Mouse (Mus musculus): ENCODE measurements around the gene Lnpep. TPM values are rescaled to one million over a fixed set of nuclear protein-coding genes. Genes with fewer than 3 reads are reported as not detected.

Gene Lnpep
- total and polyA plus RNA-seq, 3 experiments = 10.0 to 773 (median 20.7) TPM

DNA sequence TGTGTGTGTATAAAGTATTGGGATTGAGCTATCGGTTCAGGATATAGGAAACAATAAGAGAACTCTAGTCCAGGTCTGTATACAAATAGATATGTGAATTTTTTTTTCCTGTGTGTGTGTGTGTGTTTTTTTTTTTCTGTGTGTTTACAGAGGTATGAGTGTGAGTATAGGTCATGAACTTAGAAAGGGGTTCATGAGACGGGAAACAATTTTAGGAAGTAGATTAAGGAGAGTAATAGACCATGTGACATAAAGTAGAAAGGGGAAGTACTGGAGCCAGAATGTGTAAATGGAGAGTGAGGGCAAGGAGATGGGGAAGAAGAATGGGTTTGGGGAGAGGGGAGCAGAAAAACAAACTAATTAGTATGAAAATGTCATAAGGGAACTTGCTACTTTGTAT is 9.2 kb upstream of the Lnpep start (continued):
- TF ChIP-seq USF2 (IDR thresholded peaks at IDR 0.05; ENCODE audit: borderline replicate concordance in 1 of 2, insufficient read depth in 1 of 2, low read depth in 1 of 2, low read length in 2 of 2) (peak in 1 of 2 experiments; percentile 61; a peak in 1 of 4 replicates), CHD2 (IDR thresholded peaks at IDR 0.05; ENCODE audit: low read length) (no peak), NRF1 (IDR thresholded peaks at IDR 0.05; ENCODE audit: insufficient read depth, low read depth, low read length, poor library complexity, severe bottlenecking) (no peak), MYC (IDR thresholded peaks at IDR 0.05; ENCODE audit: low read depth, low read length) (peak; percentile 65), CTCF (IDR thresholded peaks at IDR 0.05 in 2 of 3, conservative IDR thresholded peaks at IDR 0.05 in 1 of 3; ENCODE audit: control insufficient read depth in 1 of 3, insufficient read depth in 1 of 3, low read depth in 2 of 3, low read length in 3 of 3, poor library complexity in 1 of 3, severe bottlenecking in 1 of 3) (no peak), POLR2AphosphoS5 (IDR thresholded peaks at IDR 0.05; ENCODE audit: borderline replicate concordance, low read depth, low read length) (no peak), E2F4 (IDR thresholded peaks at IDR 0.05; ENCODE audit: borderline replicate concordance, low read depth, low read length) (no peak), JUND (IDR thresholded peaks at IDR 0.05; ENCODE audit: low read depth, low read length) (no peak), ELF1 (IDR thresholded peaks at IDR 0.05; ENCODE audit: low read depth, low read length) (peak; percentile 29; the same call in 1 of the 2 replicates), SMC3 (IDR thresholded peaks at IDR 0.05; ENCODE audit: low read depth, low read length) (no peak), TBP (IDR thresholded peaks at IDR 0.05; ENCODE audit: low read depth, low read length) (no peak), MXI1 (IDR thresholded peaks at IDR 0.05; ENCODE audit: low read depth, low read length) (no peak; the same call in 1 of the 2 replicates), EP300 (IDR thresholded peaks at IDR 0.05; ENCODE audit: low read depth in 1 of 2, low read length in 2 of 2) (peak; percentile 42 to 58; a peak in 3 of 4 replicates), MAZ (IDR thresholded peaks at IDR 0.05; ENCODE audit: low read depth, low read length) (no peak), ZC3H11A (IDR thresholded peaks at IDR 0.05; ENCODE audit: low read depth, low read length) (no peak), POLR2A (IDR thresholded peaks at IDR 0.05; ENCODE audit: control insufficient read depth in 1 of 2, insufficient read depth in 1 of 2, low read depth in 1 of 2, low read length in 2 of 2, poor library complexity in 1 of 2) (no peak), ZNF384 (IDR thresholded peaks at IDR 0.05; ENCODE audit: low read depth, low read length) (peak; percentile 84), KAT2A (conservative IDR thresholded peaks at IDR 0.05; ENCODE audit: low read depth, low read length) (no peak), USF1 (IDR thresholded peaks at IDR 0.05; ENCODE audit: low read depth, low read length) (peak; percentile 91), NELFE (IDR thresholded peaks at IDR 0.05; ENCODE audit: low read depth, low read length) (no peak), GATA1 (IDR thresholded peaks at IDR 0.05; ENCODE audit: low read depth, low read length) (peak; percentile 6; the same call in 1 of the 2 replicates), MAFK (IDR thresholded peaks at IDR 0.05; ENCODE audit: borderline replicate concordance, low read depth, low read length) (0 out of 2 replicates have a peak, but pooled peaks have one; percentile 12)

- no peak for TF ChIP-seq POLR2AphosphoS2 (IDR thresholded peaks at IDR 0.05; ENCODE audit: low read length)
- peaks cover 0 to 13% of the 10 kb centered on the region in 2 experiments; a peak in 2 of 4 replicates for H3K36me3 ChIP-seq (ENCODE audit: control insufficient read depth in 1 of 2, insufficient read depth in 2 of 2, low read length in 2 of 2)
- H3K4me3 ChIP-seq (ENCODE audit: control insufficient read depth in 1 of 2, insufficient read depth in 1 of 2, low read depth in 2 of 2, low read length in 2 of 2) = no peak overlapping the region
- H3K79me2 ChIP-seq (ENCODE audit: control insufficient read depth, insufficient read depth, low read length, poor library complexity) = no peaks in the 10 kb centered on the region
- H3K27ac ChIP-seq (ENCODE audit: control insufficient read depth, low read depth, low read length) = no peak overlapping the region
- H3K4me1 ChIP-seq (ENCODE audit: control insufficient read depth in 1 of 2, insufficient read depth in 2 of 2, low read length in 2 of 2) = peaks cover 7 to 9% of the 10 kb centered on the region in 2 experiments; a peak in 3 of 4 replicates
- no peak for DNase-seq (ENCODE audit: low read depth, low spot score)
- no peaks in the 10 kb centered on the region for H3K9me3 ChIP-seq (replicated peaks; ENCODE audit: insufficient read depth, low read length)
- H3K27me3 ChIP-seq (ENCODE audit: control insufficient read depth in 1 of 2, insufficient read depth in 2 of 2, low read length in 2 of 2) = no peaks in the 10 kb centered on the region
- no peak overlapping the region for H3K9ac ChIP-seq (ENCODE audit: control insufficient read depth, low read depth, low read length, poor library complexity, severe bottlenecking)
These were observed 7.1 kb upstream of the Lnpep start for GRCm38 (mm10) chr17:17631985-17632384.
